Mouse (Mus musculus): ENCODE data around the gene Itga7. TPM values are rescaled to one million over a fixed set of nuclear protein-coding genes. Genes with fewer than 3 reads are reported as not detected.

The Itga7 gene
- total and polyA plus RNA-seq, 3 experiments, result 0.04 to 0.14 TPM; not detected in 1

DNA sequence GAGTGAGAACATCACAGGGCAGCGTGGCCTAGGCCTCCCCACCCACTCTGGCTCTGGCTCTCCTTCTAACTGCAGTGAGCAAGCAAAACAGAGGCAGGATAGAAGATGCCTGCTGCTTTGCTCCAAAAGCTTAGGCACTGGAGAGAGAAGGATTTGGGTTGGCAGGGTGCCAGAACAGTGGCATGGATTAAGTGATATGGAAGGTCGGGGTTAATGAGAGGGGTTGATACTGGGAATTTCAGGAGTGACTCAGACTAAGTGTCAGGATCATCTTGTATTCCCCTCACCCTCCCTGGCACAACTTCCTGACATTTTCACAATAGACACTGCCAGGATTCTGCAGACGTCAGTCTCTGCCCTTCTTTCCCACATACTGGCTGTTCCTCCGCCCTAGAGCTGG lies 5.3 kb upstream of the Itga7 start:
- no peak for TF ChIP-seq KAT2A (conservative IDR thresholded peaks at IDR 0.05; ENCODE audit: low read depth, low read length)
- TF ChIP-seq USF2 (IDR thresholded peaks at IDR 0.05; ENCODE audit: borderline replicate concordance in 1 of 2, insufficient read depth in 1 of 2, low read depth in 1 of 2, low read length in 2 of 2), result no peak
- TF ChIP-seq ELF1 (IDR thresholded peaks at IDR 0.05; ENCODE audit: low read depth, low read length), result no peak
- TF ChIP-seq TCF12 (IDR thresholded peaks at IDR 0.05; ENCODE audit: low read depth, low read length), result no peak
- TF ChIP-seq RAD21 (IDR thresholded peaks at IDR 0.05; ENCODE audit: low read depth, low read length), result no peak
- no peak for TF ChIP-seq POLR2AphosphoS5 (IDR thresholded peaks at IDR 0.05; ENCODE audit: borderline replicate concordance, low read depth, low read length)
- TF ChIP-seq JUND (IDR thresholded peaks at IDR 0.05; ENCODE audit: low read depth, low read length), result no peak
- TF ChIP-seq MYB (IDR thresholded peaks at IDR 0.05; ENCODE audit: low read depth, low read length), result no peak
- no peak for TF ChIP-seq NELFE (IDR thresholded peaks at IDR 0.05; ENCODE audit: low read depth, low read length)
- TF ChIP-seq ZMIZ1 (IDR thresholded peaks at IDR 0.05; ENCODE audit: low read depth, low read length), result no peak
- TF ChIP-seq RCOR1 (IDR thresholded peaks at IDR 0.05; ENCODE audit: low read depth, low read length), result no peak
- TF ChIP-seq MXI1 (IDR thresholded peaks at IDR 0.05; ENCODE audit: low read depth, low read length), result no peak
- TF ChIP-seq ZNF384 (IDR thresholded peaks at IDR 0.05; ENCODE audit: low read depth, low read length), result no peak
- no peak for TF ChIP-seq SIN3A (IDR thresholded peaks at IDR 0.05; ENCODE audit: low read length)
- TF ChIP-seq SMC3 (IDR thresholded peaks at IDR 0.05; ENCODE audit: low read depth, low read length), result no peak
- no peak for TF ChIP-seq BHLHE40 (IDR thresholded peaks at IDR 0.05; ENCODE audit: borderline replicate concordance, low read depth, low read length)

DNA sequence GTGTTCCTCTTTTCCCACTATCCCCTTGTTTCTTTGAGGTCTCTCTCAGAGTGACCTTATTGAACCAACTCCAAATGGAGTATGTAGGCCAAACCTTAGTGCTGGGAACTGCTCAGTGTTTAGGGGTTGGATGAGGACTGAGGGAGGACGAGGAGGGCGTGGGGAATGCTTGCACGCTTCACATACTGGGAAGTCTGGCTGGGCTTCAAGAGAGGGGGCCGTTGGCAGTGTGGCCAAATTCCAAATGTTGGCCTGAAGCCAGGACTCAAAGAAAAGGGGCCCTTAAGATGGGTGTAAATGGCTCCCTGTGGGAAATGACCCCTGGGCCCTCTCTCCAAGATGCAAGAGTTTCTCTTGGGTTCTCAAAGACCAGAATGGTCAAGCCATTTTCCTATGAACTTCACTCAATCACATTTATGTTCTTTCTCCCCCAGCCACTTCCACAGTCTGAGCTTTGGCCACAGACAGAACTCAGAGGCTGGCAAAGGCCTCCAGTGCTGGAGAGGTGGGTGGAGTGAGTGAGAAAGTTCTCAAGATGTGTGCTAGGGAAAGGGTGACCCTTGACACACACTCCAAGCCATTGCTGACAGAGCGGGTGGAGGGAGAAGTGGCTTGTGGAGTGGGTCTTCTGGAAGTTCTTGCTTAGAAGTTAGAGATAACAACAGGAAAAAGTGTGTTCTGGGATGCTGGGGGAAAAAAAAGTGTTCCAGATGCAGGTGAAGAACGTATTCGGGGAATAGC lies 3.8 kb upstream of the Itga7 start:
- DNase-seq (ENCODE audit: low read depth, low spot score), result no peak
- no peaks in the 10 kb centered on the region for H3K36me3 ChIP-seq (ENCODE audit: control insufficient read depth in 1 of 2, insufficient read depth in 2 of 2, low read length in 2 of 2)
- peaks cover 4 to 10% of the 10 kb centered on the region in 2 experiments for H3K27me3 ChIP-seq (ENCODE audit: control insufficient read depth in 1 of 2, insufficient read depth in 2 of 2, low read length in 2 of 2)
- TF ChIP-seq POLR2A (IDR thresholded peaks at IDR 0.05; ENCODE audit: control insufficient read depth in 1 of 2, insufficient read depth in 1 of 2, low read depth in 1 of 2, low read length in 2 of 2, poor library complexity in 1 of 2), result no peak
- no peak for TF ChIP-seq POLR2AphosphoS2 (IDR thresholded peaks at IDR 0.05; ENCODE audit: low read length)
- TF ChIP-seq CHD1 (IDR thresholded peaks at IDR 0.05; ENCODE audit: low read depth, low read length), result no peak
- no peak for TF ChIP-seq ETS1 (IDR thresholded peaks at IDR 0.05; ENCODE audit: low read depth, low read length)
- TF ChIP-seq MYB (IDR thresholded peaks at IDR 0.05; ENCODE audit: low read depth, low read length), result no peak
- TF ChIP-seq MAX (IDR thresholded peaks at IDR 0.05; ENCODE audit: low read length), result no peak
- no peak for TF ChIP-seq ZC3H11A (IDR thresholded peaks at IDR 0.05; ENCODE audit: low read depth, low read length)
- no peak for TF ChIP-seq EP300 (IDR thresholded peaks at IDR 0.05; ENCODE audit: low read depth in 1 of 2, low read length in 2 of 2)
- no peak for TF ChIP-seq TCF12 (IDR thresholded peaks at IDR 0.05; ENCODE audit: low read depth, low read length)
- no peak for TF ChIP-seq ZKSCAN1 (IDR thresholded peaks at IDR 0.05; ENCODE audit: low read depth, low read length)
- TF ChIP-seq TBP (IDR thresholded peaks at IDR 0.05; ENCODE audit: low read depth, low read length), result no peak
- TF ChIP-seq JUND (IDR thresholded peaks at IDR 0.05; ENCODE audit: low read depth, low read length), result no peak
- TF ChIP-seq NRF1 (IDR thresholded peaks at IDR 0.05; ENCODE audit: insufficient read depth, low read depth, low read length, poor library complexity, severe bottlenecking), result no peak
- no peak for TF ChIP-seq GATA1 (IDR thresholded peaks at IDR 0.05; ENCODE audit: low read depth, low read length)
- no peak for TF ChIP-seq SMC3 (IDR thresholded peaks at IDR 0.05; ENCODE audit: low read depth, low read length)
- TF ChIP-seq MEF2A (IDR thresholded peaks at IDR 0.05; ENCODE audit: extremely low read depth, insufficient replicate concordance, low read depth, low read length, poor library complexity, severe bottlenecking), result no peak
- H3K4me1 ChIP-seq (ENCODE audit: control insufficient read depth in 1 of 2, insufficient read depth in 2 of 2, low read length in 2 of 2), result no peaks in the 10 kb centered on the region
- H3K4me3 ChIP-seq (ENCODE audit: control insufficient read depth in 1 of 2, insufficient read depth in 1 of 2, low read depth in 2 of 2, low read length in 2 of 2), result no peak overlapping the region
- no peak overlapping the region for H3K9ac ChIP-seq (ENCODE audit: control insufficient read depth, low read depth, low read length, poor library complexity, severe bottlenecking)
- no peaks in the 10 kb centered on the region for H3K9me3 ChIP-seq (replicated peaks; ENCODE audit: insufficient read depth, low read length)
- H3K27ac ChIP-seq (ENCODE audit: control insufficient read depth, low read depth, low read length), result no peak overlapping the region
- H3K79me2 ChIP-seq (ENCODE audit: control insufficient read depth, insufficient read depth, low read length, poor library complexity), result no peaks in the 10 kb centered on the region

More for the DNA sequence above, 5.3 kb upstream of the Itga7 start:
- H3K9me3 ChIP-seq (replicated peaks; ENCODE audit: insufficient read depth, low read length), result no peaks in the 10 kb centered on the region
- no peak overlapping the region for H3K27ac ChIP-seq (ENCODE audit: control insufficient read depth, low read depth, low read length)
- H3K27me3 ChIP-seq (ENCODE audit: control insufficient read depth in 1 of 2, insufficient read depth in 2 of 2, low read length in 2 of 2), result peaks cover 4 to 8% of the 10 kb centered on the region in 2 experiments
- H3K36me3 ChIP-seq (ENCODE audit: control insufficient read depth in 1 of 2, insufficient read depth in 2 of 2, low read length in 2 of 2), result no peaks in the 10 kb centered on the region
- H3K79me2 ChIP-seq (ENCODE audit: control insufficient read depth, insufficient read depth, low read length, poor library complexity), result no peaks in the 10 kb centered on the region
- DNase-seq (ENCODE audit: low read depth, low spot score), result no peak
- H3K4me3 ChIP-seq (ENCODE audit: control insufficient read depth in 1 of 2, insufficient read depth in 1 of 2, low read depth in 2 of 2, low read length in 2 of 2), result no peak overlapping the region
- H3K9ac ChIP-seq (ENCODE audit: control insufficient read depth, low read depth, low read length, poor library complexity, severe bottlenecking), result no peak overlapping the region
- peaks cover 0 to 10% of the 10 kb centered on the region in 2 experiments; a peak in 2 of 4 replicates for H3K4me1 ChIP-seq (ENCODE audit: control insufficient read depth in 1 of 2, insufficient read depth in 2 of 2, low read length in 2 of 2)
